Mouse (Mus musculus) C2C12 (cell line): ENCODE results near the gene Krtap2-4.

Experiments used
- CTCF ChIP-seq: IDR thresholded peaks from one replicate; pipeline ENCODE4 v1.5.1; 2011; ENCODE audit not compliant: control insufficient read depth, insufficient read depth, insufficient read length
- MAX ChIP-seq: IDR thresholded peaks from one replicate; pipeline ENCODE4 v1.6.1; 2011; ENCODE audit warnings: mild to moderate bottlenecking, control low read depth
- USF1 ChIP-seq: IDR thresholded peaks from one replicate; pipeline ENCODE4 v1.6.1; 2011; ENCODE audit warnings: low read depth, mild to moderate bottlenecking, control low read depth, moderate library complexity

DNA sequence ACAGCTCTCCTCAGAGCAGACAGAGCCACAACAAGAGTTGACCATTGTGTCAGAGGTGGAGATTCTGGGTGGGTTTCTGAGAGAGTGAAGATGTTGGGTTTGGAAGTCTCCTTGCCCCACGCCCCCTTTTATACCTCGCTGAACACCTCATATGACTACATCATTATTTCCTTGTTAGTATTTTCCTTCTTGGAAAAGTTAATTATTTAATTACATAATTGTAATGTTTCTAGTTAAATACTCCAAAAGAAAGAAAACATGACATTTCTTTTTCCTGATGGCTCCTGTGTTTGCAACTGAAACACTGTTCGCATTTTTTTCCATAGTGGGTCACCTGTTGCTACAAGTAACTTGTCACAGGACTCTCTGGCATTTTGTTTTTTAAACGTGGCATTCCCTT is 13.5 kb upstream of the Krtap2-4 start, which contains the start of gene Krtap4-1:
- TF ChIP-seq CTCF: no peak
- TF ChIP-seq MAX: no peak
- TF ChIP-seq USF1: no peak
